Mouse (Mus musculus): Measurements from ENCODE around the gene Nfatc2ip.
A peak's percentile ranks its signal among the peaks of the same experiment; 100 is the strongest.
"Not testable (repeated sequence)": the region's sequence is repeated elsewhere in the genome, so short reads cannot be mapped to it uniquely, and the experiment has no call there.

Gene Nfatc2ip

GRCm38 (mm10) chr7:126411061-126411460 is 14.5 kb upstream of the Nfatc2ip start:
- DNase-seq (ENCODE audit: low spot score in 2 of 2): no peak

GRCm38 (mm10) chr7:126408686-126409085 is 12.1 kb upstream of the Nfatc2ip start:
- no peak for DNase-seq (ENCODE audit: low spot score in 2 of 2)

- not testable (repeated sequence) for DNase-seq (ENCODE audit: low spot score in 2 of 2)
These were observed 6.0 kb upstream of the Nfatc2ip start for GRCm38 (mm10) chr7:126402518-126402917.

GRCm38 (mm10) chr7:126399548-126399947 is 3.0 kb upstream of the Nfatc2ip start:
- peak; percentile 76 to 84 for DNase-seq (ENCODE audit: low spot score in 2 of 2)

- DNase-seq (ENCODE audit: low spot score in 2 of 2): no peak
These were observed 1.3 kb upstream of the Nfatc2ip start for GRCm38 (mm10) chr7:126397822-126398221.

- DNase-seq (ENCODE audit: low spot score in 2 of 2): no peak
These were observed 684 bp upstream of the Nfatc2ip start for GRCm38 (mm10) chr7:126397221-126397620.

- not testable (repeated sequence) for DNase-seq (ENCODE audit: low spot score in 2 of 2)
These were observed 4.3 kb downstream of the Nfatc2ip start for GRCm38 (mm10) chr7:126392086-126392884.

GRCm38 (mm10) chr7:126388185-126388584 is 8.4 kb downstream of the Nfatc2ip start:
- DNase-seq (ENCODE audit: low spot score in 2 of 2): no peak

- DNase-seq (ENCODE audit: low spot score in 2 of 2): no peak
These were observed 13.0 kb downstream of the Nfatc2ip start for GRCm38 (mm10) chr7:126383565-126383964.

- peak; percentile 99 to 100 for DNase-seq (ENCODE audit: low spot score in 2 of 2)
These were observed 19.0 kb downstream of the Nfatc2ip start, which contains the start of gene Spns1 for GRCm38 (mm10) chr7:126377278-126378158. Gene Spns1 (minus strand): TSS chr7:126377450.

GRCm38 (mm10) chr7:126376903-126377277 is 19.6 kb downstream of the Nfatc2ip start:
- no peak for DNase-seq (ENCODE audit: low spot score in 2 of 2)

GRCm38 (mm10) chr7:126375012-126375411 is 21.5 kb downstream of the Nfatc2ip start:
- DNase-seq (ENCODE audit: low spot score in 2 of 2): no peak

- no peak for DNase-seq (ENCODE audit: low spot score in 2 of 2)
These were observed 22.0 kb downstream of the Nfatc2ip start for GRCm38 (mm10) chr7:126374526-126374925.

GRCm38 (mm10) chr7:126373007-126373406 is 23.5 kb downstream of the Nfatc2ip start:
- DNase-seq (ENCODE audit: low spot score in 2 of 2): no peak

GRCm38 (mm10) chr7:126369393-126369792 is 27.1 kb downstream of the Nfatc2ip start, which contains the start of gene Lat:
Gene Lat (minus strand): TSS chr7:126369570.
- DNase-seq (ENCODE audit: low spot score in 2 of 2): no peak

- no peak for DNase-seq (ENCODE audit: low spot score in 2 of 2)
These were observed 28.2 kb downstream of the Nfatc2ip start for GRCm38 (mm10) chr7:126368367-126368766.

GRCm38 (mm10) chr7:126367636-126368035 is 28.9 kb downstream of the Nfatc2ip start:
- no peak for DNase-seq (ENCODE audit: low spot score in 2 of 2)

GRCm38 (mm10) chr7:126363038-126363437 is 33.5 kb downstream of the Nfatc2ip start:
- no peak for DNase-seq (ENCODE audit: low spot score in 2 of 2)

- no peak for DNase-seq (ENCODE audit: low spot score in 2 of 2)
These were observed 37.5 kb downstream of the Nfatc2ip start for GRCm38 (mm10) chr7:126359049-126359448.

GRCm38 (mm10) chr7:126358413-126358812 is 38.1 kb downstream of the Nfatc2ip start:
- DNase-seq (ENCODE audit: low spot score in 2 of 2): no peak

- DNase-seq (ENCODE audit: low spot score in 2 of 2): no peak
These were observed 38.7 kb downstream of the Nfatc2ip start for GRCm38 (mm10) chr7:126357838-126358237.

- no peak for DNase-seq (ENCODE audit: low spot score in 2 of 2)
These were observed 39.5 kb downstream of the Nfatc2ip start for GRCm38 (mm10) chr7:126356793-126357591.

Measured in right cerebral cortex, adult 2 months (tissue).